Mouse (Mus musculus): ENCODE results near the gene Rxfp3. TPM values are rescaled to one million over a fixed set of nuclear protein-coding genes. Genes with fewer than 3 reads are reported as not detected.

The Rxfp3 gene
- not detected for total RNA-seq (2021)
- long read RNA-seq, experiment 1 = 0 reads
- long read RNA-seq, experiment 2 = 0 reads

DNA sequence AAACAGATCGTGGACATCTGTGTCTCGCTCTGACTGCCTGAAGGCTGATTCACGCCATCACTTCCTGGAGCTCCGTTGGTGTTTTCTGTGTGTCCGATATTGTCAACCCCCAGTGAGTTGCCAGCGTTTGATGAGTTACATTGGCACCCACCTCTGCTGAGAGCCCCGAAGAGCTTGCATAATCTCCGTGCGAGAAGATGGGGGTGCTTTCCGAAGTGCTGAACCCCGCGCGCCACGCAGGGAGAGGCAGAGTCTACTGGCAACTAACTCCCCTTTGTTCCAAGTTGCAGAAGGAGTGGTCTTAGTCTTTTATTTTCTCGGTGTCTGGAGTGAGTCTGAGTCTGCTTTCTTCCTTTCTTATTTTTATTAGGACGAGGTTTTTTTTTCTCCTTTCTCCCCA is at the start of gene Rxfp3:
Rxfp3 (minus strand) TSS at position 281 of the 400 bp plus-strand sequence.
- Histone ChIP-seq H3K4me3 (peak within 1 kb of the TSS; percentile 67), H3K27ac (peak within 1 kb of the TSS; percentile 13; the same call in 1 of the 2 replicates)
- intact Hi-C loops (cut with DNase I) = loop anchor here (1.0 to 5.0 kb wide), 3 partner anchors 115 to 343 kb away; no protein-coding TSS in a partner anchor
- no peak for TF ChIP-seq CTCF (IDR thresholded peaks at IDR 0.05)
- peak; percentile 24 for DNase-seq

DNA sequence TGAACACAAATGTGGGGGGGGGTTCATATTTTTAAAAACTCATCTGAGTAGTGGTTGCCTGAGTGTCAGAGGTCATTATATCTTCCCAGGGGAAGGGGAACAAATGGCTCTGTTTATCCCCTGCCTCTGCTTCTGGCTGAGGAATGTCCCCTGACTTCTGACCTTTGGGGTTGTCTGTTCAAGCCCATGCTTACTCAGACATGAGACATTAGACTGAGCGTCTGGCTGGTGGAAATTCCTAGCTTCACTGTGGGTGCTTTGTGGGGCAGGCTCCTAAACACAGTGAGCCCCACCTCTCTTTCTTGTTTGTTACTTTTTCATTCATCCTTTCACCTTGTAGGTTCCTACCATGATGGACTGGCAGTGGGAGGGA is 47.2 kb upstream of the Rxfp3 start:
- Histone ChIP-seq H3K27ac (peak overlapping the region; percentile 8; the same call in 1 of the 2 replicates), H3K4me3 (no peak overlapping the region)
- TF ChIP-seq CTCF (IDR thresholded peaks at IDR 0.05) = no peak
- intact Hi-C loops (cut with DNase I) = no loop called here
- DNase-seq = no peak

DNA sequence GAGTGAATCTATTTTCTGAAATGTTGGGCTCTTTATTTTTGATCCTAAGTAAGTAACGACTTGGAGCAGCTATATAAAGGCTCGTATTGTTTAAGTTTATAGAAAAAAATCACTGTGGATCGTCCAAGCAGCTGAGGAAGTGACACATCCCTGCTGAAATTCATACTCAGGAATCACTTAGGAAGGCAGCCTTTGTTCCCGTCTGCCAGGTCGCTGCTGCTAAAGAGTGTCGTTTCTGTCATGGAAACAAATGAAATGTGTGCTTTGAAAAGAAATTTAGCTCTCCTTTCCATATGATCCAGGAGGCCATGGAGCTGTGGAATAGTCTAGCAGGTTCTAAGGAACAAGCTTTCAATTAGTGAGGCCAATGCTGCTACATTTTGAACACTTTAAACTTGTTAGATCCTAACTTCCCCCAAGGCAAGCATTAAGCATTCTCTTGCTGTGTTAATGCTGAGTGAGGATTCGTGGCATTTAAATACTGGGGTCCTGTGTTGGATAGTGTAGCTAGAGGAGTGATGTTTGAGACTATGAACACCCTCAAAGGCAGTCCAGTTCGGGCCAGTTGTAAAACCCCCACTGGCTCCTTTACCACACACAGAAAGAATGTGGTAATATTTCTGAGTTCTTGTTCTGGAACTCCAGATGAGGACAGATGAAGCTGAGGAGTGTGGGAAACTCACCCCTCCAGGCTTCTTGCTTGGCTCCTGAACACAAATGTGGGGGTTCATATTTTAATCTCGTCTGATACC is 46.6 kb upstream of the Rxfp3 start:
- Histone ChIP-seq H3K4me3 (no peak overlapping the region), H3K27ac (no peak overlapping the region; the same call in 1 of the 2 replicates)
- no peak for DNase-seq
- TF ChIP-seq CTCF (IDR thresholded peaks at IDR 0.05) = no peak
- intact Hi-C loops (cut with DNase I) = no loop called here

DNA sequence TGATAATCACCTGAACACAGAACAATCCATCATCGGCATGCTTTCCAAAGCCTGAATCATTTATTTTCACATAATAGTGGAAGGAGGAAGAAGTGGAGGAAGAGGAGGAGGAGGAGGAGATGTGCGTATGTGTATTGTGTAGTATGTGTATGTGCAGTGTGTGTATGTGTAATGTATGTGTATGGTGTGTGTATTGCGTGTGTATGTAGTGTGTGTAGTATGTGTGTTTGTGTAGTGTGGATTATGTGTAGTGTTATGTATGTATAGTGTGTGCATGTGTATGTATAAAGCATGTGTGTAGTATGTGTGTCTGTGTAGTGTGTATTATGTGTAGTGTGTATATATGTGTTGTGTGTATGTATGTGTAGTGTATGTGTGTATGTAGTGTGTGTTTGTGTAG is 45.9 kb upstream of the Rxfp3 start:
- DNase-seq = no peak
- H3K27ac ChIP-seq = no peak overlapping the region
- intact Hi-C loops (cut with DNase I) = no loop called here
- H3K4me3 ChIP-seq = no peak overlapping the region
- TF ChIP-seq CTCF (IDR thresholded peaks at IDR 0.05) = no peak

DNA sequence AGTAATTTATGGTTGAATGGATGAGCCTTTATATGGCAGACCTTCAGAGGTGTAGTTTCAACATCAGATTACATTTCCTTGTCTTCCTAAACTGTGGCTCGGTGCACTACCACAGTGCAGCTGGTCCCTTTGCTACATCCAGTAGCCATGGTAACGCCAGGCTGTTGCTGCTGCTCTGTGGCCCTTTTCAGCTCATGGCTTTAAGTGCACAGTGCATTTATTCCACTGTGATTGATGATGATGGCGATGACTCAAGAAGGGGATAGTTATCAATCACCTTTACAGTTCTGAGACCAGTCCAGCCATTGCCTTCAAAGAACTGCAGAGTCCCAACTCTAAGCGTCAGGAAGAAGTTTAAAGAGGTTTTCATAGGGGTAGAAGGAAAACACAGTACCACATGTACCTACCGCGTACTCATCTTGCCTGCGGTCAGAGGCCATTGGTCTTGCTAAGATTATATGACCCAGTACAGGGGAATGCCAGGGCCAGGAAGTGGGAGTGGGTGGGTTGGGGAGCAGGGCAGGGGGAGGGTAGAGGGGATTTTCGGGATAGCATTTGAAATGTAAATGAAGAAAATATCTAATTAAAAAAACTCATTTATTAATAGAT is 45.3 kb upstream of the Rxfp3 start:
- no peak overlapping the region for H3K4me3 ChIP-seq
- no peak overlapping the region for H3K27ac ChIP-seq
- intact Hi-C loops (cut with DNase I) = no loop called here
- DNase-seq = no peak
- no peak for TF ChIP-seq CTCF (IDR thresholded peaks at IDR 0.05)

DNA sequence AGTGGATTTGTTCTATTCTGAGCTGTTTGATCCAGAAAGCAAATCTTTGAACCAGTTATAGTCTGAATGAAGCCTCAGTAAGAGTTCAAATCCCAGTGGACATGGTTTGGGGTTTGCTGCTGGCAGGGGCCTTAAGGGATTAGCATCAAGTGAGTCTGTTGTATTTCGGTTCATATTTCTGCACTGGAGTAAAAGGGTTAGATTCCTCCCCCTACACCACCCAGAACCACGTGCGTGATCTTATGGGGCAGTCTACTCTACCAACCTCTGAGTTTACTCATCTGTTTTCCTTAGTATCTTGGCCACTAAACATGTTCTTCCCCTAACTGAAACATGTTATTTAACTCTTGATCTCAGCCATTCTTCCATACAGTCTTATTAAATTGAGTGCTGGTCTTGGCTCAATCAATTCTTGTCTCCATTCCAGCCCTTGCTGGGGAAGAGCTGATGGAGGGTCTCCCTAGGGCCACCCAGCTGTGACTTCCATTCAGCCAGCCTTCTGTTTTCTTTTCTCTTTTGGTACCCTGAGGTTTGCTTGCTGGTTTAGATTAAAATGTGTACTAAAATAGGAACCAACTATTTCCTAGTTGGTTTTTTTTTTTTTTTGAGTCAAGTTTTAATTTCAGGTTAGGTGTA is 38.1 kb upstream of the Rxfp3 start:
- no peak overlapping the region for H3K27ac ChIP-seq
- no peak overlapping the region for H3K4me3 ChIP-seq
- intact Hi-C loops (cut with DNase I) = no loop called here
- no peak for TF ChIP-seq CTCF (IDR thresholded peaks at IDR 0.05)
- DNase-seq = no peak

DNA sequence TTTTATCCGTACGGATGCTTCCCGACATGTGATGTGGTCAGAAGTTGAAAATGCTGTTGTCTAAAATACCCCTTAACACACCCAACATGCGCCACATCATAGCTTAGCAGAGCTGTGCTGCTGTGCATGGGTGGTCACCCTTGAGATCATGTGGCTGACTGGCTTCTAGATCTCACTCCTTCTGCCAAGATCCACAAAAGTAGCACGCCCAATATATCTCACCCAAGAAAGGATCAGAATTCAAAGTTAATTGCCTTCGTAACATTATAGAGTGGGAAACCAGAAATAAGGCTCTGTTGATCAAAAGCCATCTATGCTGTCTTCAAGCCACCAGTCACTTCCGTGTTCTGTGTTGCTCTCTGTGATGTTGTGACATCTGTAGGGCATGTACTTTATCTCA is 30.1 kb upstream of the Rxfp3 start:
- no peak for DNase-seq
- peak overlapping the region; percentile 85 for H3K4me3 ChIP-seq
- no peak overlapping the region for H3K27ac ChIP-seq
- intact Hi-C loops (cut with DNase I) = no loop called here
- no peak for TF ChIP-seq CTCF (IDR thresholded peaks at IDR 0.05)

DNA sequence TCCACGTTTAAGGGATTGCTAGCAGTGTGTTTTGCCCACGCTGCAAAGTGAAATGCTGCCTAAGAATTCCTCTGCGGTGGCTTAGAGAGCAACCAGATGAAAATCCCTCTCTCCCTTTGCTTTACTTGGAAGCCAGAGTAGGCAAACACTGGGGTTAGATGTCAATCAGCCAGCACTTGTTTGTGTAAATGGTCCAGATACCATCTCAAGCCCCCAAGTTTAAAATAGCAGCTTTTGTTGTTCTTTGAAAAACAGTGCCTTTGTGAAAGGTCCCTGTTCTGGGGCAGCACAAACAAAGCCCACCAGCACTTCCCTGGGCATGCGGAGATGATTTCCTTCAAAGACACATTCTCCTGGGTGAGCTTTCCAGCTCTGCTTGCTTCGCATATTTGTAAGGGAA is 28.5 kb upstream of the Rxfp3 start:
- peak overlapping the region; percentile 91 for H3K27ac ChIP-seq
- intact Hi-C loops (cut with DNase I) = no loop called here

DNA sequence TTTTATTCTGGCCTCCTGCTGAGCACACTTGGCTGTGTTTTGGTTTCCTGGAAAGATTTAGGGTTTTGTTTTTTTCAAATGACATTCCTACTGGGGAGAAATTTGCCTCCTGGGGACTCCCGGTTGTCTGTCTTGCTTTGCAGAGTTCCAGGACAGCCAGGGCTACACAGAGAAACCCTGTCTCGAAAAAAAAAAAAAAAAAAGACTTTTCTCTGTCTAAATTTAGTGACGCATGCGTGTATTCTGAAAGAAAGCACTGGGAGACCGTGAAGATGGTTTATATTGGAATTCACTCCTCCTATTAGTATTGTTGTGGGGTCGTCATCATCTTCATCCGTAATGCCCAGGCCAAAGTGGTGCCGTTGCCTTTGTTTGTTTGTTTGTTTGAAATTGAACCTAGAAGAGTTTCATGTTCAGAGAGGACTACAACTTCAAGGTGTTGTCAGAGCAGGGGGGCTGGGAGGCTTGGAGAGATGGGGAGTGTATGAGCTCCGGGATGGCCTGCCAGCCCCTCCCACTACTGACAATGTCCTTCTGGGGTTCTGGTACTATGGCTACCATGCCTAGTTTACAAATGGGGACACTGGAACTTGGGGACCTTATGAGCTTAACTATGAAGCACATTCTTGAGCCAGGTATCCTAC is 27.9 kb upstream of the Rxfp3 start:
- Histone ChIP-seq H3K4me3 (peak overlapping the region; percentile 85), H3K27ac (peak overlapping the region; percentile 91)
- intact Hi-C loops (cut with DNase I) = no loop called here
- DNase-seq = peak; percentile 26
- TF ChIP-seq CTCF (IDR thresholded peaks at IDR 0.05) = no peak

More for the DNA sequence above, 28.5 kb upstream of the Rxfp3 start:
- H3K4me3 ChIP-seq = peak overlapping the region; percentile 85
- no peak for TF ChIP-seq CTCF (IDR thresholded peaks at IDR 0.05)
- DNase-seq = no peak

DNA sequence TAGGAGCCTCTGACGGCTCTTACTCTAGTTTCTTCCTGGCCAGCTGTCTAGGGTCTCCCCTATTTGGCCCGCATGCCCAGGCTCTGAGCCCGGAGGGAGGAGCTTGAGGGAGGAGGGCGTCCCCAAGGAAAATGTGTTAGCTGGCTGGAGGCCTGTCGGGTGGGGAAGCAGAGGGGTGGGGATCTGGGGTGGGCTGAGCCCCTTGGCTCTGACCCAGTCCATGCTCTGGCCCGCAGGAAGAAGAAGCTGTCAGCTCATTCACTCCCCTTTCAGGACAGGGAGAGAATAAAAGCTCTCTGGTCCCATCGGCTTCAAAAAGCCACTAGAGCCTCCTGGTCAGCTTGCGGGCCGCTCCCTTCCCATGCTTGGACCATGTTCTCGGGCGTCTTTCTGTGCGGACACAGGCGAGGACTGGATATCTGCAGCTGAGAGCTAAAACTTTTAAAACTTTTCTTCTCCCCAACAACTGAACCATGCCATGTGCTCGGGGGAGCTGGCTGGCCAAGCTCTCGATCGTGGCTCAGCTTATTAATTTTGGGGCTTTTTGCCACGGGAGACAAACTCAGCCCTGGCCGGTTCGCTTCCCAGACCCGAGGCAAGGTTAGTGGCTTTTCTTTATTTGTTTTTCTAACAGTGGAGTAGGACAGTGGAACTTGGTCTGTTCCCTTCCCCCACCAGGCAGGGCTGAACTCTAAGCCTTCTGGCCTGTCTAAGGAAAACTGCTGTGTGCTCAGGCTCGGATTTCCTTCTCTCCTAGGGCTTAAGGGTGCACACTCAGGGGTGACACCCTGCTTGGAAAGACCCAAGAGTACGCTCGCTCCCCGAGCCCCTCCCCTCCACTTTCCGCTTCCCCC is 27.0 kb upstream of the Rxfp3 start, which contains the start of gene Adamts12:
Adamts12 (plus strand) TSS at position 233 of the 854 bp plus-strand sequence.
- no peak for TF ChIP-seq CTCF (IDR thresholded peaks at IDR 0.05)
- H3K4me3 ChIP-seq = peak within 1 kb of the TSS; percentile 85
- DNase-seq = peak; percentile 84
- intact Hi-C loops (cut with DNase I) = no loop called here
- peak within 1 kb of the TSS; percentile 91 for H3K27ac ChIP-seq

DNA sequence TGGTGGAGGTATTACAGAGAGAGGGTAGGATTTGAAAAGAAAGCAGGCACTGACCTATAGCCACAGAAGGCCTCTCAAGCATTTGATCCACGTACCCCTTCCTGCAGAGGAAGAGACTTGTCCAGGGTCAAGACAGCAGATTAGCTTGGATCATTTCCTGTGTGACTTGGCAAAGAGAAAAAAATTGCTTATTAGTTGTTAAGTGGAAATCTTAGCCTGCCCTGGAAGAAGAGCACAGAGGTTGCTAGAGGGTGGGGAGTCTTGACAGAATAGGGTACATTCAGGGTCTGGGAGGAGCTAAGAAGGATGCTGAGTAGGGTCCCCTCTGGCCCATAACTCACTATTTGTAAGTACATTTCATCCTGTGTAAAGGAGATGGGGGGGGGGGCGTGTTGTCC is 26.4 kb upstream of the Rxfp3 start:
- H3K27ac ChIP-seq = peak overlapping the region; percentile 91
- intact Hi-C loops (cut with DNase I) = no loop called here
- DNase-seq = no peak
- TF ChIP-seq CTCF (IDR thresholded peaks at IDR 0.05) = no peak
- peak overlapping the region; percentile 85 for H3K4me3 ChIP-seq

DNA sequence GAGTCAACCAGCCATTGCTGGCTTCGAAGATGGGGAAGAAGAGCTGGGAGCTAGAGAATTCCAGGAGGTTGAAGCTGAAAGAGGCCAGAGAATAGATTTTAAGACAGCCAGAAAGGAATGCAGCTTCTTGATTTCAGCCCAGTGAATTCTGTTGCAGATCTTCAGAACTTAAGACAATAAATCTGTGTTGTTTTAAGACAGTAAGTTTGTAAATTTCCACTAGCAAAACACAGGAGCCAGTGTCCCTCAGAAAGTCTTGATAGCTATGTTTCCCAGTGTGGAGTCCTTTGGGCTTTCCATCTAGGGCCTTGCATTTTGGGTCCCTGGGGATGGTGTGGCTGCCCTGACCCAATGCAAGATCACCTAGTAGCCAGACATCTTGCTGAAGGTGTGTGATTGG is 25.1 kb upstream of the Rxfp3 start:
- intact Hi-C loops (cut with DNase I) = no loop called here
- no peak for DNase-seq
- no peak overlapping the region for H3K4me3 ChIP-seq
- no peak for TF ChIP-seq CTCF (IDR thresholded peaks at IDR 0.05)
- H3K27ac ChIP-seq = 0 out of 2 replicates have a peak overlapping the region, but pooled peaks have one; percentile 43
